Mouse (Mus musculus) CH12.LX (cell line): ENCODE data around the gene Rbm47. TPM values are rescaled to one million over a fixed set of nuclear protein-coding genes. Genes with fewer than 3 reads are reported as not detected.

Experiments
- DNase-seq: peaks from one replicate; pipeline ENCODE4 v3.0.0-alpha.2; 2013; ENCODE audit errors: extremely low read depth
- H3K27ac ChIP-seq: 2 replicates; pipeline ENCODE4 v1.5.1; 2012; ENCODE audit warnings: low read depth, mild to moderate bottlenecking, control low read depth, moderate library complexity; ENCODE audit not compliant: insufficient read depth
- H3K27me3 ChIP-seq: replicated peaks from 2 replicates; pipeline ENCODE3; 2012; ENCODE audit warnings: inconsistent platforms
- H3K36me3 ChIP-seq, 2 experiments: replicated peaks in 1 of 2; 2 replicates each; pipeline versions ENCODE3 to v1.6.1; 2012; ENCODE audit warnings: inconsistent platforms in 1 of 2, low read length in 1 of 2, mild to moderate bottlenecking in 1 of 2, mixed read lengths in 1 of 2, moderate library complexity in 1 of 2; ENCODE audit not compliant: control insufficient read depth in 1 of 2, insufficient read depth in 1 of 2
- H3K4me1 ChIP-seq, 2 experiments: 2 replicates each; pipeline ENCODE4 v1.6.1; 2012; ENCODE audit warnings: inconsistent platforms in 1 of 2, moderate library complexity in 1 of 2; ENCODE audit not compliant: insufficient read depth in 2 of 2, control insufficient read depth in 1 of 2
- H3K4me2 ChIP-seq: 2 replicates; pipeline ENCODE4 v1.6.1; 2012; ENCODE audit warnings: low read depth, mild to moderate bottlenecking, control low read depth; ENCODE audit not compliant: poor library complexity, insufficient read depth, severe bottlenecking
- H3K4me3 ChIP-seq, 3 experiments: fragments of 150-350 bp in 1 of 3; sonication (generic) in 1 of 3; replicated peaks in 1 of 3; 2 replicates each; pipeline versions ENCODE3 to v1.5.1; 2011 to 2012; ENCODE audit warnings: low read depth in 2 of 3, low read length in 2 of 3, mild to moderate bottlenecking in 2 of 3, moderate library complexity in 2 of 3, control low read depth in 1 of 3, improper control_type of control experiment in 1 of 3, inconsistent platforms in 1 of 3, mixed read lengths in 1 of 3; ENCODE audit not compliant: poor library complexity in 1 of 3
- H3K79me2 ChIP-seq: replicated peaks from 2 replicates; pipeline ENCODE4 v1.6.1; 2012; ENCODE audit warnings: mild to moderate bottlenecking, moderate library complexity; ENCODE audit not compliant: control insufficient read depth, poor library complexity, insufficient read depth, severe bottlenecking; ENCODE audit errors: extremely low read depth
- H3K9ac ChIP-seq: 2 replicates; pipeline ENCODE4 v1.6.1; 2012; ENCODE audit warnings: low read depth, mild to moderate bottlenecking, control low read depth, moderate library complexity; ENCODE audit not compliant: insufficient read depth
- H3K9me3 ChIP-seq: replicated peaks from 2 replicates; pipeline ENCODE3; 2012; ENCODE audit warnings: low read length, inconsistent platforms, mixed read lengths
- BHLHE40 ChIP-seq: IDR thresholded peaks from 2 replicates; pipeline ENCODE4 v1.6.1; 2011; ENCODE audit warnings: mild to moderate bottlenecking, low read depth, low read length, improper control_type of control experiment
- CHD2 ChIP-seq: IDR thresholded peaks from 2 replicates; pipeline ENCODE4 v1.6.1; 2011; ENCODE audit warnings: low read length, improper control_type of control experiment
- CTCF ChIP-seq, 2 experiments: IDR thresholded peaks in 1 of 2; conservative IDR thresholded peaks in 1 of 2; 2 replicates each; pipeline ENCODE4 v1.5.1; 2011 to 2012; ENCODE audit warnings: low read depth in 2 of 2, low read length in 2 of 2, improper control_type of control experiment in 1 of 2, inconsistent platforms in 1 of 2, mild to moderate bottlenecking in 1 of 2, moderate library complexity in 1 of 2
- E2F4 ChIP-seq: IDR thresholded peaks from 2 replicates; pipeline ENCODE4 v1.6.1; 2011; ENCODE audit warnings: low read depth, low read length, improper control_type of control experiment; ENCODE audit not compliant: insufficient replicate concordance
- ELF1 ChIP-seq: IDR thresholded peaks from 2 replicates; pipeline ENCODE4 v1.6.1; 2014; ENCODE audit warnings: low read depth, mild to moderate bottlenecking, inconsistent platforms, low read length, improper control_type of control experiment
- EP300 ChIP-seq: IDR thresholded peaks from 2 replicates; pipeline ENCODE4 v1.6.1; 2011; ENCODE audit warnings: low read length, improper control_type of control experiment
- ETS1 ChIP-seq: conservative IDR thresholded peaks from 2 replicates; pipeline ENCODE4 v1.6.1; 2012; ENCODE audit warnings: low read depth, mild to moderate bottlenecking, inconsistent platforms, low read length, improper control_type of control experiment, moderate library complexity
- GABPA ChIP-seq: IDR thresholded peaks from 2 replicates; pipeline ENCODE4 v1.6.1; 2012; ENCODE audit warnings: low read depth, low read length, improper control_type of control experiment, inconsistent platforms; ENCODE audit not compliant: insufficient replicate concordance
- HCFC1 ChIP-seq: IDR thresholded peaks from 2 replicates; pipeline ENCODE4 v1.6.1; 2012; ENCODE audit warnings: low read depth, mild to moderate bottlenecking, inconsistent platforms, low read length, improper control_type of control experiment
- IRF4 ChIP-seq: IDR thresholded peaks from 2 replicates; pipeline ENCODE4 v1.6.1; 2014; ENCODE audit warnings: low read depth, mild to moderate bottlenecking, inconsistent platforms, low read length, improper control_type of control experiment
- JUND ChIP-seq: conservative IDR thresholded peaks from 2 replicates; pipeline ENCODE4 v1.6.1; 2011; ENCODE audit warnings: low read depth, low read length, improper control_type of control experiment
- MAX ChIP-seq: IDR thresholded peaks from 2 replicates; pipeline ENCODE4 v1.6.1; 2011; ENCODE audit warnings: low read length, improper control_type of control experiment
- MEF2A ChIP-seq: IDR thresholded peaks from 2 replicates; pipeline ENCODE4 v1.6.1; 2014; ENCODE audit warnings: low read depth, mild to moderate bottlenecking, inconsistent platforms, low read length, improper control_type of control experiment, borderline replicate concordance
- MXI1 ChIP-seq: IDR thresholded peaks from 2 replicates; pipeline ENCODE4 v1.6.1; 2011; ENCODE audit warnings: mild to moderate bottlenecking, low read depth, low read length, improper control_type of control experiment
- MYC ChIP-seq: IDR thresholded peaks from 2 replicates; pipeline ENCODE4 v1.6.1; 2011; ENCODE audit warnings: low read depth, mild to moderate bottlenecking, improper control_type of control experiment, low read length
- NELFE ChIP-seq: IDR thresholded peaks from 2 replicates; pipeline ENCODE4 v1.6.1; 2011; ENCODE audit warnings: low read depth, low read length, improper control_type of control experiment
- POLR2A ChIP-seq: IDR thresholded peaks from 2 replicates; pipeline ENCODE4 v1.6.1; 2011; ENCODE audit warnings: low read depth, mild to moderate bottlenecking, improper control_type of control experiment, low read length
- RAD21 ChIP-seq: IDR thresholded peaks from 2 replicates; pipeline ENCODE4 v1.6.1; 2011; ENCODE audit warnings: low read depth, mild to moderate bottlenecking, low read length, improper control_type of control experiment, moderate library complexity
- RCOR1 ChIP-seq: conservative IDR thresholded peaks from 2 replicates; pipeline ENCODE4 v1.6.1; 2012; ENCODE audit warnings: low read depth, mild to moderate bottlenecking, inconsistent platforms, low read length, improper control_type of control experiment
- SIN3A ChIP-seq: IDR thresholded peaks from 2 replicates; pipeline ENCODE4 v1.6.1; 2012; ENCODE audit warnings: low read length, improper control_type of control experiment, inconsistent platforms
- TBP ChIP-seq: conservative IDR thresholded peaks from 2 replicates; pipeline ENCODE4 v1.6.1; 2011; ENCODE audit warnings: low read depth, low read length, improper control_type of control experiment
- TCF12 ChIP-seq: IDR thresholded peaks from 2 replicates; pipeline ENCODE4 v1.6.1; 2014; ENCODE audit warnings: low read depth, mild to moderate bottlenecking, inconsistent platforms, low read length, improper control_type of control experiment
- USF1 ChIP-seq: IDR thresholded peaks from 2 replicates; pipeline ENCODE4 v1.6.1; 2014; ENCODE audit warnings: low read depth, mild to moderate bottlenecking, inconsistent platforms, low read length, improper control_type of control experiment
- ZC3H11A ChIP-seq: IDR thresholded peaks from 2 replicates; pipeline ENCODE4 v1.6.1; 2012; ENCODE audit warnings: low read depth, mild to moderate bottlenecking, inconsistent platforms, low read length, improper control_type of control experiment
- ZKSCAN1 ChIP-seq: IDR thresholded peaks from 2 replicates; pipeline ENCODE4 v1.6.1; 2012; ENCODE audit warnings: low read depth, inconsistent platforms, low read length, improper control_type of control experiment, borderline replicate concordance
- ZMIZ1 ChIP-seq: IDR thresholded peaks from 2 replicates; pipeline ENCODE4 v1.6.1; 2012; ENCODE audit warnings: low read depth, mild to moderate bottlenecking, inconsistent platforms, low read length, improper control_type of control experiment
- dilution Hi-C: fragments of 300-500 bp; cut with MboI; formaldehyde crosslinking; loops from 2 replicates; pipeline ENCODE4 v1.14.3; 2020; ENCODE audit warnings: low sequenced_read_pairs; ENCODE audit not compliant: extremely low pct_unique_long_range_greater_than_20kb, extremely low pct_ligation_motif_present
- in situ Hi-C: fragments of 300-500 bp; cut with MboI; formaldehyde crosslinking; loops from 3 replicates; pipeline ENCODE4 v1.14.3; 2019; ENCODE audit warnings: low sequenced_read_pairs, low pct_ligation_motif_present, low pct_unique_long_range_greater_than_20kb, mixed read lengths
- polyA plus RNA-seq: library from polyadenylated mRNA; unstranded; fragments of >175 nt; gene quantifications from 2 replicates; pipeline ENCODE4 v1.2.1, GENCODE M21; 2012; ENCODE audit warnings: low read depth; ENCODE audit not compliant: insufficient read length
- total RNA-seq, 2 experiments: library from RNA; depleted of rRNA; stranded (reverse); fragments of 300-350 nt in 1 of 2; fragments of >200 nt in 1 of 2; gene quantifications; 2 replicates each; pipeline ENCODE4 v1.2.3; 2012 to 2014

Gene Rbm47
- total and polyA plus RNA-seq, 3 experiments: 0.08 to 9.2 (median 1.1) TPM

- dilution Hi-C loops: no loop called here
- DNase-seq: peak; percentile 41
- Histone ChIP-seq H3K9me3 (no peaks in the 10 kb centered on the region), H3K9ac (peak overlapping the region; percentile 53), H3K27me3 (no peaks in the 10 kb centered on the region), H3K4me3 (no peak overlapping the region), H3K79me2 (peaks cover 21% of the 10 kb centered on the region), H3K27ac (peak overlapping the region; percentile 84), H3K4me2 (peak overlapping the region; percentile 52), H3K4me1 (peaks cover 21 to 80% of the 10 kb centered on the region in 2 experiments), H3K36me3 (no peaks in the 10 kb centered on the region)
- in situ Hi-C loops: no loop called here
- TF ChIP-seq USF1 (no peak), ZKSCAN1 (no peak), ZMIZ1 (0 out of 2 replicates have a peak, but pooled peaks have one; percentile 17), RAD21 (no peak), MYC (0 out of 2 replicates have a peak, but pooled peaks have one; percentile 16), CHD2 (no peak), ETS1 (peak; percentile 79), MAX (peak; percentile 17; the same call in 1 of the 2 replicates), ZC3H11A (no peak), HCFC1 (no peak), TCF12 (peak; percentile 70), E2F4 (no peak), BHLHE40 (peak; percentile 13; the same call in 1 of the 2 replicates), GABPA (no peak), MEF2A (peak; percentile 71), CTCF (conservative IDR thresholded peaks at IDR 0.05 in 1 of 2, IDR thresholded peaks at IDR 0.05 in 1 of 2; ENCODE audit: low read depth in 2 of 2, low read length in 2 of 2) (no peak), POLR2A (0 out of 2 replicates have a peak, but pooled peaks have one; percentile 34), NELFE (peak; percentile 39; the same call in 1 of the 2 replicates), SIN3A (peak; percentile 95), ELF1 (0 out of 2 replicates have a peak, but pooled peaks have one; percentile 52), MXI1 (peak; percentile 81), IRF4 (peak; percentile 50), RCOR1 (no peak; the same call in 1 of the 2 replicates), JUND (no peak; the same call in 1 of the 2 replicates), TBP (0 out of 2 replicates have a peak, but pooled peaks have one; percentile 18), EP300 (peak; percentile 67)
Observed at GRCm38 (mm10) chr5:66085478-66085877, 87.4 kb downstream of the Rbm47 start.
